Mouse (Mus musculus) retina, embryonic 14.5 days (tissue): ENCODE measurements at regions not wholly inside any gene's neighbourhood (a gene's known extent, or its start where the extent isn't known, plus 50 kb on each side); places are given as distances from the start of the nearest gene placed in this dataset.

Experiments
- DNase-seq: peaks from one replicate; pipeline ENCODE4 v3.0.0-alpha.2; 2015; ENCODE audit warnings: low spot score

GRCm38 (mm10) chr5:79966241-79966640, 1053.7 kb upstream of the Adgrl3 start:
- DNase-seq, result no peak

- no peak for DNase-seq
These were observed 1014.5 kb upstream of the Adgrl3 start for GRCm38 (mm10) chr5:80005470-80005869.

- DNase-seq, result no peak
These were observed 981.1 kb upstream of the Adgrl3 start for GRCm38 (mm10) chr5:80038876-80039275.

GRCm38 (mm10) chr5:80039431-80039830, 980.5 kb upstream of the Adgrl3 start:
- DNase-seq, result peak; percentile 13
